Mouse (Mus musculus): ENCODE results near the gene Ttc5.
"Not testable (repeated sequence)": the region's sequence is repeated elsewhere in the genome, so short reads cannot be mapped to it uniquely, and the experiment has no call there.

GRCm38 (mm10) chr14:50722371-50722770 is 62.9 kb downstream of the Ttc5 start:
- TF ChIP-seq POLR2A (IDR thresholded peaks at IDR 0.05; ENCODE audit: insufficient read depth, low read depth, low read length); CTCF (IDR thresholded peaks at IDR 0.05); EP300 (IDR thresholded peaks at IDR 0.05; ENCODE audit: insufficient read depth, low read depth, low read length): not testable (repeated sequence)
